In the genomic region with DNA sequence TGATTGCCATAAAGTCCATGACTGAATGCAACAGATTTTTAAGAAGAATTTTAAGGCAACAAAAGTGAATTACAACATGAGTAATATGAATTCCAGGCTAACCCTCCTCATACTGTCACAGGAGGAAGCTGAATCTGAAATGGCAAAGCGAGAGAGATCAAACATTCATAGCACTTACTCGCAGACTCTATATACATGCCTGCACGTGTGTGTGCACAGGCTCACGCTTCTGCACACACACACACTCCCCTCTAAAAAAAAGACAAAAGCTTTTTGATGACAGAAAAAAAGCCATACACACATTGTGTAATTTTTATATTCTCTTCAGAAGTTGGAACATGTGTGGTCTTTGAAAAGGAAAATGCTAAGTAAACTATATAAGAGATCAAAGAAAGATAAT, we compare ENCODE assay signal across 30 mouse cellular contexts.
"Had no signal": no experiment of that assay in that cellular context is flagged by ENCODE, and none has a peak within 500 bp of the region (broad histone marks: within the 10 kb centered on the region; RNA-seq: fewer than 3 reads in every experiment).

No protein-coding gene starts in this region.

- H3K4me1 ChIP-seq: limb, embryonic 10.5 days; limb, embryonic 12.5 days; limb, embryonic 13.5 days; limb, embryonic 15.5 days; liver, embryonic 12.5 days; liver, embryonic 13.5 days; liver, embryonic 15.5 days; megakaryocyte, embryonic 14.5 days; midbrain, embryonic 10.5 days; midbrain, embryonic 12.5 days; midbrain, embryonic 13.5 days; midbrain, embryonic 15.5 days; neural tube, embryonic 12.5 days had no signal

- H3K36me3 ChIP-seq: limb, embryonic 10.5 days; limb, embryonic 12.5 days; limb, embryonic 13.5 days; limb, embryonic 15.5 days; liver, embryonic 12.5 days; liver, embryonic 13.5 days; liver, embryonic 15.5 days; midbrain, embryonic 10.5 days; midbrain, embryonic 12.5 days; midbrain, embryonic 13.5 days; midbrain, embryonic 15.5 days; neural tube, embryonic 12.5 days had no signal

- H3K27me3 ChIP-seq: limb, embryonic 12.5 days; limb, embryonic 13.5 days; limb, embryonic 15.5 days; liver, embryonic 12.5 days; liver, embryonic 13.5 days; liver, embryonic 15.5 days; megakaryocyte, embryonic 14.5 days; midbrain, embryonic 12.5 days; midbrain, embryonic 13.5 days; midbrain, embryonic 15.5 days; neural tube, embryonic 12.5 days had no signal

- H3K9ac ChIP-seq: limb, embryonic 12.5 days; limb, embryonic 13.5 days; limb, embryonic 15.5 days; liver, embryonic 12.5 days; liver, embryonic 13.5 days; liver, embryonic 14.5 days; liver, embryonic 15.5 days; liver, postnatal 0 days; midbrain, embryonic 12.5 days; midbrain, embryonic 13.5 days; midbrain, embryonic 15.5 days; neural tube, embryonic 12.5 days had no signal

- H3K4me2 ChIP-seq: limb, embryonic 12.5 days; limb, embryonic 13.5 days; limb, embryonic 15.5 days; liver, embryonic 11.5 days; liver, embryonic 12.5 days; liver, embryonic 13.5 days; liver, embryonic 15.5 days; midbrain, embryonic 11.5 days; midbrain, embryonic 12.5 days; midbrain, embryonic 13.5 days; midbrain, embryonic 15.5 days; neural tube, embryonic 12.5 days had no signal

- H3K9me3 ChIP-seq: limb, embryonic 10.5 days; limb, embryonic 12.5 days; limb, embryonic 13.5 days; limb, embryonic 15.5 days; liver, embryonic 12.5 days; liver, embryonic 13.5 days; liver, embryonic 15.5 days; megakaryocyte, embryonic 14.5 days; midbrain, embryonic 10.5 days; midbrain, embryonic 12.5 days; midbrain, embryonic 13.5 days; midbrain, embryonic 15.5 days; neural tube, embryonic 12.5 days had no signal

- ATAC-seq: liver, embryonic 12.5 days; liver, postnatal 0 days; midbrain, embryonic 13.5 days; midbrain, embryonic 15.5 days; midbrain, embryonic 16.5 days had no signal

- H3K4me3 ChIP-seq: left cerebral cortex, adult 2 months; limb, embryonic 10.5 days; limb, embryonic 12.5 days; limb, embryonic 13.5 days; limb, embryonic 15.5 days; liver, embryonic 12.5 days; liver, embryonic 13.5 days; liver, embryonic 15.5 days; megakaryocyte, embryonic 14.5 days; midbrain, embryonic 10.5 days; midbrain, embryonic 12.5 days; midbrain, embryonic 13.5 days; midbrain, embryonic 15.5 days; myocyte; neural tube, embryonic 12.5 days had no signal

- H3K27ac ChIP-seq: left cerebral cortex, adult 2 months; limb, embryonic 10.5 days; limb, embryonic 12.5 days; limb, embryonic 13.5 days; limb, embryonic 15.5 days; liver, embryonic 12.5 days; liver, embryonic 13.5 days; liver, embryonic 14.5 days; liver, embryonic 15.5 days; macrophage; midbrain, embryonic 10.5 days; midbrain, embryonic 12.5 days; midbrain, embryonic 13.5 days; midbrain, embryonic 15.5 days; neural tube, embryonic 12.5 days had no signal

- DNase-seq: layer of hippocampus, postnatal 36 days; left cerebral cortex, postnatal 4 days; liver; liver, embryonic 13.5 days; liver, postnatal 0 days; lung, adult 18-20 months; lung, adult 2 months; lung, postnatal 10 days; lung, postnatal 14 days; lung, postnatal 4 days; midbrain, embryonic 14.5 days had no signal
